ENCODE assay signal across 18 mouse cellular contexts in genomic region chr3:85776126-85776525, GRCm38 (mm10). TPM values are rescaled to one million over a fixed set of nuclear protein-coding genes. Genes with fewer than 3 reads are reported as not detected.
"Had no signal": no experiment of that assay in that cellular context is flagged by ENCODE, and none has a peak within 500 bp of the region (broad histone marks: within the 10 kb centered on the region; RNA-seq: fewer than 3 reads in every experiment).

No protein-coding gene starts in this region.

- H3K9me3 ChIP-seq: liver, embryonic 13.5 days; neural tube, embryonic 12.5 days; neural tube, embryonic 15.5 days had no signal

- DNase-seq: left cerebral cortex, postnatal 4 days; liver, embryonic 13.5 days; lung, adult 2 months; lung, postnatal 14 days; lung, postnatal 4 days; midbrain, embryonic 14.5 days; right cerebral cortex, adult 18-20 months; right cerebral cortex, postnatal 14 days; right cerebral cortex, postnatal 4 days; thymus, adult 2 months; thymus, postnatal 14 days; thymus, postnatal 4 days had no signal

- H3K27me3 ChIP-seq: liver, embryonic 13.5 days; neural tube, embryonic 12.5 days; neural tube, embryonic 15.5 days had no signal

- H3K4me2 ChIP-seq: liver, embryonic 13.5 days; midbrain, embryonic 11.5 days; neural tube, embryonic 12.5 days; neural tube, embryonic 15.5 days had no signal

- H3K4me1 ChIP-seq: liver, embryonic 13.5 days; neural tube, embryonic 12.5 days had no signal

- H3K9ac ChIP-seq: liver, embryonic 13.5 days; neural tube, embryonic 12.5 days; neural tube, embryonic 15.5 days had no signal

- H3K4me3 ChIP-seq: liver, embryonic 13.5 days; neural tube, embryonic 12.5 days; neural tube, embryonic 15.5 days had no signal

- H3K27ac ChIP-seq: liver, embryonic 13.5 days; neural tube, embryonic 12.5 days; neural tube, embryonic 15.5 days; stomach, postnatal 0 days had no signal

- H3K36me3 ChIP-seq: liver, embryonic 13.5 days; neural tube, embryonic 12.5 days; neural tube, embryonic 15.5 days had no signal

RNA-seq across cellular contexts. Expression of gene Fam160a1, which starts 41.0 kb away (rescaled TPM):
- total RNA-seq: megakaryocyte progenitor cell, adult 5-6 weeks; megakaryocyte-erythroid progenitor cell, adult 5-6 weeks had no signal
